Mouse (Mus musculus) intestine, postnatal 0 days (tissue): ENCODE measurements at regions not wholly inside any gene's neighbourhood (a gene's known extent, or its start where the extent isn't known, plus 50 kb on each side); places are given as distances from the start of the nearest gene placed in this dataset.

ENCODE experiments used
- ATAC-seq: fragments of 200-750 bp; cut with Nextera tagmentation; 2 replicates; pipeline ENCODE4 v1.8.0; 2017; ENCODE audit warnings: mild to moderate bottlenecking, moderate TSS enrichment, moderate library complexity
- H3K27ac ChIP-seq: fragments of 300-500 bp; sonication (generic); 2 replicates; pipeline ENCODE4 v1.5.1; 2014; ENCODE audit warnings: mild to moderate bottlenecking, low read depth, low read length, moderate library complexity
- H3K27me3 ChIP-seq: fragments of 300-500 bp; sonication (generic); replicated peaks from 2 replicates; pipeline ENCODE4 v1.6.1; 2014; ENCODE audit warnings: low read length, mixed read lengths; ENCODE audit not compliant: control insufficient read depth, insufficient read depth
- H3K36me3 ChIP-seq: fragments of 300-500 bp; sonication (generic); 2 replicates; pipeline ENCODE4 v1.6.1; 2014; ENCODE audit warnings: mild to moderate bottlenecking, moderate library complexity; ENCODE audit not compliant: control insufficient read depth, insufficient read depth
- H3K4me1 ChIP-seq: fragments of 300-500 bp; sonication (generic); replicated peaks from 2 replicates; pipeline ENCODE4 v1.6.1; 2014; ENCODE audit warnings: antibody characterized with exemption, low read length, mixed read lengths; ENCODE audit not compliant: control insufficient read depth, insufficient read depth
- H3K4me2 ChIP-seq: fragments of 300-500 bp; sonication (generic); replicated peaks from 2 replicates; pipeline ENCODE4 v1.6.1; 2014; ENCODE audit warnings: low read depth, mild to moderate bottlenecking, moderate library complexity
- H3K4me3 ChIP-seq: fragments of 300-500 bp; sonication (generic); 2 replicates; pipeline ENCODE4 v1.5.1; 2014; ENCODE audit warnings: low read depth, low read length
- H3K9ac ChIP-seq: fragments of 300-500 bp; sonication (generic); 2 replicates; pipeline ENCODE4 v1.6.1; 2014; ENCODE audit warnings: mild to moderate bottlenecking, low read depth, low read length
- H3K9me3 ChIP-seq: fragments of 300-500 bp; sonication (generic); 2 replicates; pipeline ENCODE4 v1.6.1; 2016; ENCODE audit warnings: mixed run types; ENCODE audit not compliant: control insufficient read depth
- CTCF ChIP-seq: sonication (generic); IDR thresholded peaks from 2 replicates; pipeline ENCODE4 v1.5.1; 2016; ENCODE audit warnings: low read depth, mild to moderate bottlenecking, control low read depth, antibody characterized with exemption, moderate library complexity
- WGBS: fragments of 180-500 bp; shearing (Covaris S2); extraction: QIAGEN DNeasy Blood & Tissue Kit; methylation state at CpG from one replicate; pipeline ENCODE4 v1.1.7; 2014; 5-methylcytosine and 5-hydroxymethylcytosine counted together

DNA sequence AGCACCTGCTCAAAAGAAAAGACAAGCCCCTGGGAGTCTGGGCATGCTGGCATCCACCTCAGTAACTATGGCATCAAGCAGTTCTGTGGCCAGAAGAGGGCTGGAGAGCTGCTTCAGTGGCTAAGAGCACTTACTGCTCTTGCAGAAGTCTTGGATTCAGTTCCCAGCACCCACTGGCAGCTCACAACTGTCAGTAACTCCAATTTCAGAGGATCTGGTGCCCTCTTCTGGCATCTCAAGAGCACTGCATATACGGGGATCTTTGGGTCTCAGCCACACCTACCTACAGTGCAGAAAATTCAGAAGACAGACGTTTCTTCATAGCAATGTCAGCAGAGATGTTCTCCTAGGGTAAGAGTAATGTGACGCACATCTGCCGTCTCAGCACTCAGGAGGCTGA is 59.1 kb upstream of the Zfp423 start:
- no peak for ATAC-seq
- 94% methylated on average over 4 of the region's 4 CpGs for WGBS
- H3K9me3 ChIP-seq, result no peaks in the 10 kb centered on the region

DNA sequence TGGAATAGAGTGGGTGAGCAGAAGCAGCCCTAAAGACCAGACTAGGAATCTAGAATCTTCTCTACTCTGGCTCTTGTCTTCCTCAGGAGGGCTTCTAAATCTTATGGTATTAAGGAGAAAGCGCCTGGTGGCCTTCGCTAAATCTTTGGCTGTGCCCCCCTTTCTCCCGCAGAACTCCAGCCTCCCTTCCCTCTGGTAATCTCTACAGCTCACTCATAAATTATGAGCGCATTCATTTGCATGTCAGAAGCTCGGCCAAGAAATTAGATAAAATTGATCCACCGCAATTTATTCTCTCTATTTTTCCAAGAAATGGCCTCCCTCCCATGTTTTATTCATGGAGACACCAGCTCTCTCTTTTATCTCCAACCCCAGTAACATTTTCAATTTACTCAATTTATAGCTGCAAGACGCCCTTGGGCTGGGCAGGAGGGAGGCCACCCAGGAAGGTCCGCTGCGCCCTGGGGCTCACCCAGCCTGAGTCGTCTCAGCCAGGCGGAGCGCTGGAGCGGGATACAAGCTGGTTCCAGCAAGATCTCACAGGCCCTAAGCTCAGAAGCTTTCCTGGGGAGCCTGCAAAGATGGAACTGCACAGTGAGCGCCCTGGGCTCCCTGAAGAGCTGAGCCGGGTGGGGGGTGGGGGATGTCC is 52.9 kb upstream of the Zfp423 start:
- Histone ChIP-seq H3K27me3 (no peaks in the 10 kb centered on the region), H3K4me3 (no peak overlapping the region), H3K9ac (no peak overlapping the region), H3K9me3 (no peaks in the 10 kb centered on the region), H3K27ac (no peak overlapping the region), H3K4me1 (no peaks in the 10 kb centered on the region), H3K36me3 (no peaks in the 10 kb centered on the region), H3K4me2 (no peak overlapping the region)
- WGBS, result 41% methylated on average over 15 of the region's 15 CpGs
- no peak for ATAC-seq
- TF ChIP-seq CTCF, result no peak

More for the DNA sequence above, 59.1 kb upstream of the Zfp423 start:
- Histone ChIP-seq H3K27me3 (no peaks in the 10 kb centered on the region), H3K4me3 (no peak overlapping the region), H3K36me3 (no peaks in the 10 kb centered on the region), H3K27ac (no peak overlapping the region), H3K4me1 (no peaks in the 10 kb centered on the region), H3K9ac (no peak overlapping the region), H3K4me2 (no peak overlapping the region)
- TF ChIP-seq CTCF, result 0 out of 2 replicates have a peak, but pooled peaks have one; percentile 4

DNA sequence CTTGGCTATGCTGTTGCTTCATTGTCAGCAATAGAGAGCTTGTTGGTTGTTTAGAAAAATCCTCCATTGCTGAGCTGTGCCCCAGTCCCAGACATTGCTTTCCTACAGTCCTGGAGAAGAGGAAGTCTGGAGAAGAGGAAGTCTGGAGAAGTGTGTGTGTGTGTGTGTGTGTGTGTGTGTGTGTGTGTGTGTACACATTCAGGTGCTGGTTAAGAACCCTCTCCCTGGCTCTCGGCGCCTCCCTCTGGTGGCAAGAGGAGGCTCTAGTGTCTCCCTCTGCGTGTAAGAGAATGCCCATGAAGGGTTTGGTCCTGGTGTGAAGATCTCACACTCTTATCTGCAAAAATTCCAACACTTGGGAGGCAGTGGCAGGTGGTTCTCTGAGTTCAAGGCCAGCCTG is 51.2 kb upstream of the Zfp423 start:
- peak; percentile 71 for TF ChIP-seq CTCF
- H3K4me3 ChIP-seq, result no peak overlapping the region
- H3K9me3 ChIP-seq, result no peaks in the 10 kb centered on the region
- no peak overlapping the region for H3K9ac ChIP-seq
- H3K27me3 ChIP-seq, result no peaks in the 10 kb centered on the region
- 34% methylated on average over 3 of the region's 3 CpGs for WGBS
- ATAC-seq, result no peak
- H3K4me2 ChIP-seq, result no peak overlapping the region
- no peak overlapping the region for H3K27ac ChIP-seq
- no peaks in the 10 kb centered on the region for H3K4me1 ChIP-seq
- H3K36me3 ChIP-seq, result no peaks in the 10 kb centered on the region

DNA sequence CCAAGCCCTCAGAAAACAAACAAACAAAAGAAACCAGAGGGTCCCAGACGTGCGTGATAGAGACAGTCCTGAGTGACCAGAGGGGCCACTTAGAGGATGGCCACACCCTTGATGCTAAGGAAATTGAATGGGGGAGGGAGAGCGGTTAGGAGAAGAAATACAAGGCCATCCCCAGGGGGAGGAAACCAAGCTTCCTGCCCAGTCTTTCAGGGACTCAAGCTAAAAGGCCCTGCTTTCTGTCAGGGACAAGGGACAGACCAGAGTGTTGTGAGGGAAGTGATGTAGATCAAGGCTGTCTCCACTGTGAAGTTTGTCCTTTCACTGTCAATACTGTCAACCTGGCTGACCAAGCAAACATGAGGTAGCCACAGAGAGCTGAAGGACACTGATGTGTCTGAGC is 50.5 kb upstream of the Zfp423 start:
- WGBS, result 56% methylated on average over 3 of the region's 3 CpGs

More for the DNA sequence above, 50.5 kb upstream of the Zfp423 start:
- no peaks in the 10 kb centered on the region for H3K36me3 ChIP-seq
- H3K27ac ChIP-seq, result no peak overlapping the region
- no peak overlapping the region for H3K9ac ChIP-seq
- H3K4me2 ChIP-seq, result no peak overlapping the region
- H3K4me3 ChIP-seq, result no peak overlapping the region
- H3K27me3 ChIP-seq, result no peaks in the 10 kb centered on the region
- no peak for TF ChIP-seq CTCF
- H3K4me1 ChIP-seq, result no peaks in the 10 kb centered on the region
- ATAC-seq, result no peak
- no peaks in the 10 kb centered on the region for H3K9me3 ChIP-seq
